Mouse (Mus musculus): Measurements from ENCODE around the gene Ptf1a.

DNA sequence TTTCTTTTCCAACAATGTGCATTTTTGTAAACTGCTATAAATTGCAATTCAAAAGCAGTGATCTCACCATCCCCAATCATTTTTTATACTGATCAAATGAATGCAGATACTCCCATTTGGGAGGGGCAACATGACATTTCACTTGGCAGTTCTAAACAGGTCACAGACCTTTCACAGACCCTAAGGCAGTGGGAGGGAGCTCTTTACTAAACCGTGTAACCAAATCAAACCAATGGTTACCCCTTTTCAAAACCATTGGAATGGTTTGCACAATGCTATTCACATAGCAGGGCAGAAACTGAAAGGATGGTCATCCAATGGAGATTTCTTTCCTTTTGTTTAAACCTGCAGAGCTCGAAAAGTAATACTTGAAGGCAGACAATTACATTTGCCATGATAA is 13.3 kb downstream of the Ptf1a start:
- no peak for TF ChIP-seq POLR2A (IDR thresholded peaks at IDR 0.05; ENCODE audit: borderline replicate concordance, low read depth, low read length)
- no peak for TF ChIP-seq CTCF (IDR thresholded peaks at IDR 0.05; ENCODE audit: low read depth, low read length)
